7 mouse cellular contexts compared by ENCODE assay signal in the genomic region with DNA sequence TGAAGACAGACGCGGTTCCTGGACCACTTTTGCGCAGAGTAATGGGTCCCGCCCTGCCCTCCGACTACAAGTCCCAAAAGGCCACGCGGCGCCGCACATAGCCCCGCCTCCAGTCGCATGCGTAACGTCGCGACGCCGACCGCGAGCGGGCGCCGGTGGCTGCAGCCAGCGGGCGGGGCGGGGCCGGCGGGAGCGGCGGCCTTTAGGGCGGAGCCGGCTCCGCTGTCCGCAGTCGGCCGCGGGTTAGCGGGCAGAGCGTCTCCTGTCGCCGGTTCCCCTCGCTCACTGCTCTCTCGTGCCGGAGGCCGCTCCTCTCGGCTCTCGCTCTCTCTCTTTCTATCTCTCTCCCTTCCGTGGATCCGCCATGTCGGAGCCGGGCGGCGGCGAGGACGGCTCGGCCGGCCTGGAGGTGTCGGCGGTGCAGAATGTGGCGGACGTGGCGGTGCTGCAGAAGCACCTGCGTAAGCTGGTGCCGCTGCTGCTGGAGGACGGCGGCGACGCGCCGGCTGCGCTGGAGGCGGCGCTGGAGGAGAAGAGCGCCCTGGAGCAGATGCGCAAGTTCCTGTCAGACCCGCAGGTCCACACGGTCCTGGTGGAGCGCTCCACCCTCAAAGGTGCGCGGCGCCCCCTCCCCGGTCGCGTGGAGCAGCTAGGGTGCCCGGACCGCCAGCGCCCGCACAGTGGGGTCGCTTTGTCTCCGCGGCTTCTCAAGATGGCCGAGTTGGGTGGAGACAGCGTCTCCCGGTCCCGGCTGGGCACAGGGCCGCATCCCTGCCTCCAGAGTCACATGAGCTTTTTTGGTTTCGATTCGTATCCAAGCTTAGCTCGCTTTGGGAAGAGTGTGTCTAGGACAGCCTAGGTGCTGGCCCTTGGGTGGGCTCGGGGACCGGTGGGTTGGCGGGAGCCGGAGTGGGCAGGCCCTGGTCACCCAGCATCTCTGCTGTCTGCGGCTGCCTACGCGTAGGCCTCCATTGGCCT. TPM values are rescaled to one million over a fixed set of nuclear protein-coding genes. Genes with fewer than 3 reads are reported as not detected.
DNase-seq lines count a peak whose midpoint lies in the region; ATAC-seq and TF ChIP-seq lines count a peak whose summit lies in the region.

A gene (plus strand): TSS at position 212 of the 978 bp plus-strand sequence.

- no peak for TF ChIP-seq CTCF in kidney, adult 2 months (conservative IDR thresholded peaks at IDR 0.05; ENCODE audit: insufficient read depth, insufficient read length, low read depth, low read length)
- no peak for TF ChIP-seq CTCF in spleen, adult 2 months (IDR thresholded peaks at IDR 0.05; ENCODE audit: extremely low read depth, insufficient read depth, insufficient read length, insufficient replicate concordance)

- H3K27ac ChIP-seq in embryonic facial prominence, embryonic 12.5 days = peak within 1 kb of the TSS; percentile 96
- peak within 1 kb of the TSS; percentile 91 for H3K27ac ChIP-seq in kidney, adult 2 months (ENCODE audit: insufficient read depth, low read depth, low read length)
- H3K27ac ChIP-seq in limb, embryonic 12.5 days = peak within 1 kb of the TSS; percentile 95
- peak within 1 kb of the TSS; percentile 96 for H3K27ac ChIP-seq in midbrain, embryonic 15.5 days
- H3K27ac ChIP-seq in spleen, adult 2 months (ENCODE audit: insufficient read depth, low read length) = peak within 1 kb of the TSS; percentile 95

- no peaks in the 10 kb centered on the region for H3K36me3 ChIP-seq in embryonic facial prominence, embryonic 12.5 days
- no peaks in the 10 kb centered on the region for H3K36me3 ChIP-seq in kidney, adult 2 months (ENCODE audit: control insufficient read depth, insufficient read depth, low read length)
- 0 out of 2 replicates have a peak, but pooled peaks cover 2% of the 10 kb centered on the region for H3K36me3 ChIP-seq in limb, embryonic 12.5 days
- H3K36me3 ChIP-seq in midbrain, embryonic 15.5 days (replicated peaks) = no peaks in the 10 kb centered on the region
- H3K36me3 ChIP-seq in spleen, adult 2 months (ENCODE audit: control insufficient read depth, insufficient read depth, low read length) = no peaks in the 10 kb centered on the region

- peak within 1 kb of the TSS; percentile 94 for H3K9ac ChIP-seq in embryonic facial prominence, embryonic 12.5 days
- H3K9ac ChIP-seq in limb, embryonic 12.5 days (replicated peaks) = peak within 1 kb of the TSS; percentile 89
- H3K9ac ChIP-seq in midbrain, embryonic 15.5 days = peak within 1 kb of the TSS; percentile 96

- peak; percentile 89 for ATAC-seq in embryonic facial prominence, embryonic 12.5 days (ENCODE audit: insufficient number of reproducible peaks, insufficient read depth, low FRiP score, low TSS enrichment)
- ATAC-seq in limb, embryonic 12.5 days (ENCODE audit: insufficient number of reproducible peaks, insufficient read depth, low FRiP score, low TSS enrichment, low read depth) = peak; percentile 91
- peak; percentile 95 for ATAC-seq in midbrain, embryonic 15.5 days (replicated peaks)

- H3K4me3 ChIP-seq in embryonic facial prominence, embryonic 12.5 days = peak within 1 kb of the TSS; percentile 95
- H3K4me3 ChIP-seq in kidney, adult 2 months (ENCODE audit: insufficient read depth, low read depth, low read length) = peak within 1 kb of the TSS; percentile 90
- H3K4me3 ChIP-seq in limb, embryonic 12.5 days (replicated peaks) = peak within 1 kb of the TSS; percentile 90
- peak within 1 kb of the TSS; percentile 90 for H3K4me3 ChIP-seq in midbrain, embryonic 15.5 days
- peak within 1 kb of the TSS; percentile 93 for H3K4me3 ChIP-seq in spleen, adult 2 months (ENCODE audit: extremely low read depth, insufficient read depth, insufficient read length)

- no peaks in the 10 kb centered on the region for H3K9me3 ChIP-seq in embryonic facial prominence, embryonic 12.5 days
- no peaks in the 10 kb centered on the region for H3K9me3 ChIP-seq in limb, embryonic 12.5 days
- no peaks in the 10 kb centered on the region for H3K9me3 ChIP-seq in midbrain, embryonic 15.5 days

- peak; percentile 87 for TF ChIP-seq POLR2A in kidney, adult 2 months (IDR thresholded peaks at IDR 0.05; ENCODE audit: low read depth, low read length)
- peak; percentile 85 for TF ChIP-seq POLR2A in spleen, adult 2 months (IDR thresholded peaks at IDR 0.05; ENCODE audit: low read depth, low read length)

- WGBS in embryonic facial prominence, embryonic 12.5 days = under 1% methylated on average over 99 of the region's 105 CpGs
- 1% methylated on average over 104 of the region's 105 CpGs for WGBS in kidney, adult 2 months
- under 1% methylated on average over 105 of the region's 105 CpGs for WGBS in limb, embryonic 12.5 days
- under 1% methylated on average over 104 of the region's 105 CpGs for WGBS in midbrain, embryonic 15.5 days
- WGBS in spleen, adult 2 months = under 1% methylated on average over 105 of the region's 105 CpGs

- no peaks in the 10 kb centered on the region for H3K27me3 ChIP-seq in embryonic facial prominence, embryonic 12.5 days
- no peaks in the 10 kb centered on the region for H3K27me3 ChIP-seq in kidney, adult 2 months (replicated peaks; ENCODE audit: control insufficient read depth, insufficient read depth, low read length)
- peaks cover 3% of the 10 kb centered on the region; the same call in 1 of the 2 replicates for H3K27me3 ChIP-seq in limb, embryonic 12.5 days
- H3K27me3 ChIP-seq in midbrain, embryonic 15.5 days (replicated peaks) = 0 out of 2 replicates have a peak, but pooled peaks cover 6% of the 10 kb centered on the region
- H3K27me3 ChIP-seq in spleen, adult 2 months (ENCODE audit: control insufficient read depth, insufficient read depth, low read length) = no peaks in the 10 kb centered on the region

- H3K4me2 ChIP-seq in embryonic facial prominence, embryonic 12.5 days (replicated peaks) = peak within 1 kb of the TSS; percentile 92
- H3K4me2 ChIP-seq in limb, embryonic 12.5 days = peak within 1 kb of the TSS; percentile 91
- peak within 1 kb of the TSS; percentile 72 for H3K4me2 ChIP-seq in midbrain, embryonic 15.5 days

- H3K4me1 ChIP-seq in embryonic facial prominence, embryonic 12.5 days = peaks cover 18% of the 10 kb centered on the region
- H3K4me1 ChIP-seq in kidney, adult 2 months (ENCODE audit: control insufficient read depth, insufficient read depth, low read length) = peaks cover 11% of the 10 kb centered on the region; the same call in 1 of the 2 replicates
- H3K4me1 ChIP-seq in limb, embryonic 12.5 days (replicated peaks) = peaks cover 24% of the 10 kb centered on the region
- peaks cover 42% of the 10 kb centered on the region for H3K4me1 ChIP-seq in midbrain, embryonic 15.5 days
- H3K4me1 ChIP-seq in spleen, adult 2 months (ENCODE audit: control insufficient read depth, insufficient read depth, insufficient read length) = peaks cover 3% of the 10 kb centered on the region

- DNase-seq in adrenal gland, postnatal 25 days = peak; percentile 95
- DNase-seq in heart, adult 18-20 months = peak; percentile 95 to 96
- DNase-seq in kidney, adult 2 months = peak; percentile 95
- DNase-seq in spleen, adult 2 months (ENCODE audit: low read depth in 1 of 2, low spot score in 2 of 2) = peak; percentile 75 to 93

RNA-seq across cellular contexts. Expression of the gene that starts here (rescaled TPM):
- total RNA-seq in adrenal gland, postnatal 25 days (2021) = 161 and 235 TPM in 2 replicates
- 57.2 and 60.5 TPM in 2 replicates for polyA plus RNA-seq in embryonic facial prominence, embryonic 12.5 days (2016; fragmentation: Nextera tagmentation; extraction: Ambion mirVana)
- 100 to 1,000 TPM; 131 to 138 TPM for total RNA-seq in heart, adult 18-20 months (2021)
- polyA plus RNA-seq in kidney, adult 2 months (2012; rRNA removed) = 186 and 236 TPM in 2 replicates
- polyA plus RNA-seq in limb, embryonic 12.5 days (2016; fragmentation: Nextera tagmentation; extraction: Ambion mirVana) = 54.5 and 61.2 TPM in 2 replicates
- 93.3 and 108 TPM in 2 replicates for polyA plus RNA-seq in midbrain, embryonic 15.5 days (2015; fragmentation: Nextera tagmentation; extraction: Ambion mirVana)
- 224 and 235 TPM in 2 replicates for polyA plus RNA-seq in spleen, adult 2 months (2012; rRNA removed)

Comparison
In these comparisons a context has a peak if more than half of its experiments do, and no peak if none do; other contexts are left out.
1. Peak in every context shown above with its lines: DNase-seq, ATAC-seq, H3K4me3 ChIP-seq and H3K27ac ChIP-seq.